Mouse (Mus musculus) lung, embryonic 14.5 days (tissue): ENCODE measurements at regions not wholly inside any gene's neighbourhood (a gene's known extent, or its start where the extent isn't known, plus 50 kb on each side); places are given as distances from the start of the nearest gene placed in this dataset.
"Not testable (repeated sequence)": the region's sequence is repeated elsewhere in the genome, so short reads cannot be mapped to it uniquely, and the experiment has no call there.

Experiments used
- ATAC-seq: fragments of 200-750 bp; cut with Nextera tagmentation; 2 replicates; pipeline ENCODE4 v1.8.0; 2017; ENCODE audit warnings: mild to moderate bottlenecking, moderate TSS enrichment, moderate library complexity; ENCODE audit not compliant: insufficient read depth
- DNase-seq: peaks from one replicate; pipeline ENCODE4 v3.0.0-alpha.2; 2015
- H3K27ac ChIP-seq: fragments of 300-500 bp; sonication (generic); 2 replicates; pipeline ENCODE4 v1.5.1; 2014; ENCODE audit warnings: low read depth, mild to moderate bottlenecking, moderate library complexity
- H3K27me3 ChIP-seq: fragments of 300-500 bp; sonication (generic); 2 replicates; pipeline ENCODE4 v1.6.1; 2014; ENCODE audit warnings: low read length, control low read depth; ENCODE audit not compliant: insufficient read depth
- H3K36me3 ChIP-seq: fragments of 300-500 bp; sonication (generic); 2 replicates; pipeline ENCODE4 v1.6.1; 2014; ENCODE audit warnings: control low read depth; ENCODE audit not compliant: insufficient read depth
- H3K4me1 ChIP-seq: fragments of 300-500 bp; sonication (generic); 2 replicates; pipeline ENCODE4 v1.6.1; 2014; ENCODE audit warnings: antibody characterized with exemption, control low read depth; ENCODE audit not compliant: insufficient read depth
- H3K4me2 ChIP-seq: fragments of 300-500 bp; sonication (generic); 2 replicates; pipeline ENCODE4 v1.6.1; 2014; ENCODE audit warnings: mild to moderate bottlenecking
- H3K4me3 ChIP-seq: fragments of 300-500 bp; sonication (generic); 2 replicates; pipeline ENCODE4 v1.5.1; 2014; ENCODE audit warnings: low read depth, low read length
- H3K9ac ChIP-seq: fragments of 300-500 bp; sonication (generic); 2 replicates; pipeline ENCODE4 v1.6.1; 2014
- H3K9me3 ChIP-seq: fragments of 300-500 bp; sonication (generic); 2 replicates; pipeline ENCODE4 v1.6.1; 2016; ENCODE audit warnings: low read depth, low read length, control low read depth
- CTCF ChIP-seq: IDR thresholded peaks from 2 replicates; pipeline ENCODE4 v1.5.1; 2016; ENCODE audit warnings: antibody characterized with exemption, low read depth
- WGBS: fragments of 180-500 bp; shearing (Covaris S2); extraction: QIAGEN DNeasy Blood & Tissue Kit; methylation state at CpG from one replicate; pipeline ENCODE4 v1.1.7; 2014; 5-methylcytosine and 5-hydroxymethylcytosine counted together

- Histone ChIP-seq H3K36me3 (no peaks in the 10 kb centered on the region), H3K9me3 (no peaks in the 10 kb centered on the region), H3K4me1 (no peaks in the 10 kb centered on the region), H3K9ac (no peak overlapping the region), H3K4me3 (no peak overlapping the region), H3K27me3 (no peaks in the 10 kb centered on the region), H3K4me2 (no peak overlapping the region), H3K27ac (no peak overlapping the region)
- no peak for TF ChIP-seq CTCF
- WGBS, result 53% methylated on average over 1 of the region's 1 CpGs
- ATAC-seq (no peak), DNase-seq (no peak)
These were observed 500.6 kb upstream of the N6amt1 start for GRCm38 (mm10) chr16:86853398-86853797.

- Histone ChIP-seq H3K4me3 (no peak overlapping the region), H3K4me2 (no peak overlapping the region), H3K27me3 (no peaks in the 10 kb centered on the region), H3K4me1 (peaks cover 8% of the 10 kb centered on the region; the same call in 1 of the 2 replicates), H3K27ac (peak overlapping the region; percentile 65), H3K36me3 (no peaks in the 10 kb centered on the region), H3K9me3 (no peaks in the 10 kb centered on the region), H3K9ac (no peak overlapping the region)
- TF ChIP-seq CTCF, result no peak
- DNase-seq (peak; percentile 91), ATAC-seq (peak; percentile 81)
- 22% methylated on average over 6 of the region's 6 CpGs for WGBS
These were observed 515.3 kb upstream of the N6amt1 start for GRCm38 (mm10) chr16:86838457-86839337.

- TF ChIP-seq CTCF, result no peak
- DNase-seq (peak; percentile 86), ATAC-seq (peak; percentile 94; the same call in 1 of the 2 replicates)
- Histone ChIP-seq H3K4me2 (no peak overlapping the region), H3K36me3 (no peaks in the 10 kb centered on the region), H3K27me3 (no peaks in the 10 kb centered on the region), H3K9ac (no peak overlapping the region), H3K27ac (no peak overlapping the region), H3K9me3 (no peaks in the 10 kb centered on the region), H3K4me1 (peaks cover 7% of the 10 kb centered on the region; the same call in 1 of the 2 replicates), H3K4me3 (no peak overlapping the region)
- WGBS, result 6% methylated on average over 1 of the region's 1 CpGs
These were observed 526.3 kb upstream of the N6amt1 start for GRCm38 (mm10) chr16:86827645-86828044.

GRCm38 (mm10) chr16:86826641-86827040, 527.3 kb upstream of the N6amt1 start:
- no peak for DNase-seq
- no peaks in the 10 kb centered on the region for H3K9me3 ChIP-seq
- 50% methylated on average over 4 of the region's 4 CpGs for WGBS
- no peak for ATAC-seq
- H3K27me3 ChIP-seq, result no peaks in the 10 kb centered on the region
- H3K9ac ChIP-seq, result no peak overlapping the region
- no peak overlapping the region for H3K4me2 ChIP-seq
- peak overlapping the region; percentile 27; the same call in 1 of the 2 replicates for H3K27ac ChIP-seq
- peaks cover 7% of the 10 kb centered on the region; the same call in 1 of the 2 replicates for H3K4me1 ChIP-seq
- TF ChIP-seq CTCF, result no peak
- H3K4me3 ChIP-seq, result no peak overlapping the region
- H3K36me3 ChIP-seq, result no peaks in the 10 kb centered on the region

GRCm38 (mm10) chr16:86823496-86823895, 530.5 kb upstream of the N6amt1 start:
- H3K36me3 ChIP-seq, result no peaks in the 10 kb centered on the region
- H3K4me1 ChIP-seq, result peaks cover 7% of the 10 kb centered on the region; the same call in 1 of the 2 replicates
- WGBS, result 51% methylated on average over 1 of the region's 1 CpGs
- no peak for ATAC-seq
- peak; percentile 19 for DNase-seq
- H3K9ac ChIP-seq, result no peak overlapping the region
- no peaks in the 10 kb centered on the region for H3K9me3 ChIP-seq
- H3K27ac ChIP-seq, result no peak overlapping the region
- no peak overlapping the region for H3K4me3 ChIP-seq
- H3K4me2 ChIP-seq, result no peak overlapping the region
- H3K27me3 ChIP-seq, result no peaks in the 10 kb centered on the region
- no peak for TF ChIP-seq CTCF

GRCm38 (mm10) chr16:86821586-86821985, 532.4 kb upstream of the N6amt1 start:
- 80% methylated on average over 2 of the region's 2 CpGs for WGBS
- Histone ChIP-seq H3K27me3 (no peaks in the 10 kb centered on the region), H3K4me2 (no peak overlapping the region), H3K27ac (no peak overlapping the region), H3K36me3 (no peaks in the 10 kb centered on the region), H3K4me1 (peaks cover 12% of the 10 kb centered on the region), H3K4me3 (no peak overlapping the region), H3K9ac (no peak overlapping the region), H3K9me3 (no peaks in the 10 kb centered on the region)
- TF ChIP-seq CTCF, result no peak
- ATAC-seq, result no peak
- no peak for DNase-seq

GRCm38 (mm10) chr16:86818639-86819038, 535.3 kb upstream of the N6amt1 start:
- not testable (repeated sequence) for H3K4me2 ChIP-seq, H3K27me3 ChIP-seq, H3K4me3 ChIP-seq, H3K9me3 ChIP-seq, H3K27ac ChIP-seq, ATAC-seq, H3K36me3 ChIP-seq, H3K9ac ChIP-seq, DNase-seq
- 66% methylated on average over 1 of the region's 1 CpGs for WGBS
- peaks cover 13% of the 10 kb centered on the region for H3K4me1 ChIP-seq
